ENCODE assay signal across 17 mouse cellular contexts in genomic region chr5:54019546-54019945, GRCm38 (mm10). TPM values are rescaled to one million over a fixed set of nuclear protein-coding genes. Genes with fewer than 3 reads are reported as not detected.
A peak's percentile ranks its signal among the peaks of the same experiment; 100 is the strongest.
DNase-seq lines count a peak whose midpoint lies in the region; ATAC-seq and TF ChIP-seq lines count a peak whose summit lies in the region.
"Had no signal": no experiment of that assay in that cellular context is flagged by ENCODE, and none has a peak within 500 bp of the region (broad histone marks: within the 10 kb centered on the region; RNA-seq: fewer than 3 reads in every experiment).

No protein-coding gene starts in this region.

- H3K4me1 ChIP-seq in embryonic facial prominence, embryonic 13.5 days, result peaks cover 11% of the 10 kb centered on the region

- H3K9me3 ChIP-seq in embryonic facial prominence, embryonic 13.5 days, result no peaks in the 10 kb centered on the region
- H3K9me3 ChIP-seq: heart, embryonic 13.5 days; limb, embryonic 13.5 days; lung, embryonic 15.5 days had no signal

- H3K27ac ChIP-seq in gastrocnemius, adult 2 months, result peak overlapping the region; percentile 81
- H3K27ac ChIP-seq in layer of hippocampus, adult 2 months, result peak overlapping the region; percentile 1; the same call in 1 of the 2 replicates
- H3K27ac ChIP-seq in embryonic facial prominence, embryonic 13.5 days, result peak overlapping the region; percentile 18
- H3K27ac ChIP-seq: heart, embryonic 13.5 days; hindbrain, postnatal 0 days; limb, embryonic 13.5 days; lung, embryonic 15.5 days had no signal

- H3K36me3 ChIP-seq in embryonic facial prominence, embryonic 13.5 days, result no peaks in the 10 kb centered on the region
- H3K36me3 ChIP-seq: heart, embryonic 13.5 days; limb, embryonic 13.5 days; lung, embryonic 15.5 days had no signal

- H3K4me3 ChIP-seq in gastrocnemius, adult 2 months, result no peak overlapping the region
- H3K4me3 ChIP-seq in layer of hippocampus, adult 2 months, result no peak overlapping the region
- no peak overlapping the region for H3K4me3 ChIP-seq in embryonic facial prominence, embryonic 13.5 days
- H3K4me3 ChIP-seq: heart, embryonic 13.5 days; limb, embryonic 13.5 days; lung, embryonic 15.5 days; myocyte had no signal

- DNase-seq in gastrocnemius, adult 2 months, result no peak
- DNase-seq in gastrocnemius, adult 8-10 months (ENCODE audit: low spot score in 2 of 2), result no peak
- no peak for DNase-seq in layer of hippocampus, adult 2 months (ENCODE audit: low spot score in 2 of 2)
- no peak for DNase-seq in layer of hippocampus, adult 18-20 months (ENCODE audit: low spot score in 2 of 2)
- no peak for DNase-seq in layer of hippocampus, postnatal 25 days (ENCODE audit: extremely low spot score in 1 of 2, low spot score in 1 of 2)
- no peak for DNase-seq in left cerebral cortex, postnatal 4 days
- DNase-seq: cerebellum, adult 11-12 months; embryo, embryonic 11 days; kidney, adult 9 months; thymus, adult 18-20 months had no signal

- no peak for ATAC-seq in embryonic facial prominence, embryonic 13.5 days (ENCODE audit: insufficient number of reproducible peaks, insufficient read depth, low FRiP score, low TSS enrichment, low read depth)
- ATAC-seq in neutrophil, adult 5-6 weeks (ENCODE audit: extremely low read depth, insufficient number of reproducible peaks, low FRiP score, poor library complexity, severe bottlenecking), result peak; percentile 68
- ATAC-seq: hindbrain, postnatal 0 days had no signal

- H3K4me2 ChIP-seq in embryonic facial prominence, embryonic 13.5 days, result no peak overlapping the region
- H3K4me2 ChIP-seq: heart, embryonic 13.5 days; limb, embryonic 13.5 days; lung, embryonic 15.5 days had no signal

- intact Hi-C loops in gastrocnemius, adult 2 months (cut with DNase I), result no loop called here
- intact Hi-C loops in left cerebral cortex, postnatal 4 days (cut with DNase I), result no loop called here

- no peaks in the 10 kb centered on the region for H3K27me3 ChIP-seq in embryonic facial prominence, embryonic 13.5 days
- H3K27me3 ChIP-seq: heart, embryonic 13.5 days; lung, embryonic 15.5 days had no signal

- no peak for TF ChIP-seq CTCF in gastrocnemius, adult 2 months (IDR thresholded peaks at IDR 0.05)
- TF ChIP-seq CTCF in layer of hippocampus, adult 2 months (conservative IDR thresholded peaks at IDR 0.05), result no peak

- H3K9ac ChIP-seq in embryonic facial prominence, embryonic 13.5 days, result no peak overlapping the region
- H3K9ac ChIP-seq: heart, embryonic 13.5 days; limb, embryonic 13.5 days; lung, embryonic 15.5 days had no signal

- 36% methylated on average over 4 of the region's 4 CpGs for WGBS in embryonic facial prominence, embryonic 13.5 days

RNA-seq across cellular contexts. Expression of gene Stim2, which starts 21.2 kb away (rescaled TPM):
- 10 to 100 TPM; 34.1 to 58.6 TPM for total RNA-seq in gastrocnemius, adult 2 months (2021)
- 10 to 100 TPM; 47.7 to 62.7 (median 49.8) TPM for total RNA-seq in gastrocnemius, adult 8-10 months (2022)
- 100 to 1,000 TPM; 168 to 172 TPM for total RNA-seq in layer of hippocampus, adult 2 months (2021)
- 100 to 1,000 TPM; 157 to 166 TPM for total RNA-seq in layer of hippocampus, adult 18-20 months (2021)
- polyA plus RNA-seq in embryonic facial prominence, embryonic 13.5 days (2015; fragmentation: Nextera tagmentation; extraction: Ambion mirVana), result 14.8 and 16.4 TPM in 2 replicates
- total RNA-seq in neutrophil, adult 5-6 weeks (2017), result 45.9 and 59.3 TPM in 2 replicates
- total RNA-seq in layer of hippocampus, postnatal 25 days (2021), result 100 to 1,000 TPM; 145 to 152 TPM
- 10 to 100 TPM; 48.5 to 50.2 TPM for total RNA-seq in left cerebral cortex, postnatal 4 days (2021)

Comparison
In these comparisons a context has a peak if more than half of its experiments do, and no peak if none do; other contexts are left out.
1. H3K27ac ChIP-seq: peak in every context shown above with its lines; median percentile 81 in gastrocnemius, adult 2 months; 18 in embryonic facial prominence, embryonic 13.5 days; 1 in layer of hippocampus, adult 2 months.